Mouse (Mus musculus) intestine, embryonic 16.5 days (tissue): ENCODE results near the gene Vgf. TPM values are rescaled to one million over a fixed set of nuclear protein-coding genes. Genes with fewer than 3 reads are reported as not detected.

Experiments
- ATAC-seq: fragments of 200-750 bp; cut with Nextera tagmentation; 2 replicates; pipeline ENCODE4 v1.8.0; 2017; ENCODE audit warnings: moderate TSS enrichment, moderate library complexity
- H3K27ac ChIP-seq: fragments of 300-500 bp; sonication (generic); 2 replicates; pipeline ENCODE4 v1.5.1; 2014; ENCODE audit warnings: mild to moderate bottlenecking, low read length
- H3K27me3 ChIP-seq: fragments of 300-500 bp; sonication (generic); replicated peaks from 2 replicates; pipeline ENCODE4 v1.6.1; 2014; ENCODE audit warnings: low read length, control low read depth, mixed read lengths; ENCODE audit not compliant: control insufficient read depth, insufficient read depth
- H3K36me3 ChIP-seq: fragments of 300-500 bp; sonication (generic); 2 replicates; pipeline ENCODE4 v1.6.1; 2014; ENCODE audit warnings: low read length, control low read depth; ENCODE audit not compliant: control insufficient read depth, insufficient read depth
- H3K4me1 ChIP-seq: fragments of 300-500 bp; sonication (generic); 2 replicates; pipeline ENCODE4 v1.6.1; 2014; ENCODE audit warnings: low read length, control low read depth, mixed read lengths; ENCODE audit not compliant: control insufficient read depth, insufficient read depth
- H3K4me2 ChIP-seq: fragments of 300-500 bp; sonication (generic); 2 replicates; pipeline ENCODE4 v1.6.1; 2014; ENCODE audit warnings: low read depth, low read length, control low read depth
- H3K4me3 ChIP-seq: fragments of 300-500 bp; sonication (generic); 2 replicates; pipeline ENCODE4 v1.5.1; 2014; ENCODE audit warnings: mild to moderate bottlenecking, low read length
- H3K9ac ChIP-seq: fragments of 300-500 bp; sonication (generic); 2 replicates; pipeline ENCODE4 v1.6.1; 2014; ENCODE audit warnings: low read depth, low read length
- H3K9me3 ChIP-seq: fragments of 300-500 bp; sonication (generic); 2 replicates; pipeline ENCODE4 v1.6.1; 2016; ENCODE audit warnings: low read length, control low read depth; ENCODE audit not compliant: control insufficient read depth
- WGBS: fragments of 180-500 bp; shearing (Covaris S2); extraction: QIAGEN DNeasy Blood & Tissue Kit; methylation state at CpG from one replicate; pipeline ENCODE4 v1.1.7; 2014; 5-methylcytosine and 5-hydroxymethylcytosine counted together
- polyA plus RNA-seq: library from polyadenylated mRNA; unstranded; fragments of >200 nt; fragmentation: Nextera tagmentation; extraction: Ambion mirVana; gene quantifications from 2 replicates; pipeline ENCODE4 v1.2.1, GENCODE M21; 2015

The Vgf gene
- polyA plus RNA-seq, 1 experiment from 2014 or later, result 0.50 TPM

GRCm38 (mm10) chr5:137028561-137029272, 2.5 kb downstream of the Vgf start:
- Histone ChIP-seq H3K36me3 (no peaks in the 10 kb centered on the region), H3K27me3 (peaks cover 69% of the 10 kb centered on the region), H3K27ac (no peak overlapping the region), H3K4me1 (peaks cover 30% of the 10 kb centered on the region), H3K4me2 (no peak overlapping the region), H3K4me3 (no peak overlapping the region), H3K9ac (no peak overlapping the region), H3K9me3 (no peaks in the 10 kb centered on the region)
- ATAC-seq, result no peak
- WGBS, result 3% methylated on average over 26 of the region's 29 CpGs

- no peaks in the 10 kb centered on the region for H3K9me3 ChIP-seq
- no peaks in the 10 kb centered on the region for H3K36me3 ChIP-seq
- H3K4me2 ChIP-seq, result peak overlapping the region; percentile 76
- H3K4me3 ChIP-seq, result peak overlapping the region; percentile 42
- peaks cover 30% of the 10 kb centered on the region for H3K4me1 ChIP-seq
- H3K27me3 ChIP-seq, result peaks cover 69% of the 10 kb centered on the region
- no peak overlapping the region for H3K9ac ChIP-seq
- no peak for ATAC-seq
- H3K27ac ChIP-seq, result no peak overlapping the region
- WGBS, result 6% methylated on average over 5 of the region's 8 CpGs
Measured at GRCm38 (mm10) chr5:137029273-137029585, 3.0 kb downstream of the Vgf start.

GRCm38 (mm10) chr5:137029643-137030415, 3.6 kb downstream of the Vgf start:
- peak; percentile 67 for ATAC-seq
- WGBS, result under 1% methylated on average over 52 of the region's 52 CpGs
- Histone ChIP-seq H3K4me1 (peaks cover 30% of the 10 kb centered on the region), H3K9ac (no peak overlapping the region), H3K36me3 (no peaks in the 10 kb centered on the region), H3K27me3 (peaks cover 65% of the 10 kb centered on the region), H3K4me2 (peak overlapping the region; percentile 76), H3K9me3 (no peaks in the 10 kb centered on the region), H3K27ac (no peak overlapping the region), H3K4me3 (peak overlapping the region; percentile 42)

GRCm38 (mm10) chr5:137030416-137030810, 4.2 kb downstream of the Vgf start:
- Histone ChIP-seq H3K27me3 (peaks cover 60% of the 10 kb centered on the region), H3K36me3 (no peaks in the 10 kb centered on the region), H3K4me1 (peaks cover 30% of the 10 kb centered on the region), H3K4me3 (peak overlapping the region; percentile 9; the same call in 1 of the 2 replicates), H3K27ac (no peak overlapping the region), H3K9me3 (no peaks in the 10 kb centered on the region), H3K4me2 (peak overlapping the region; percentile 25), H3K9ac (no peak overlapping the region)
- WGBS, result 15% methylated on average over 22 of the region's 22 CpGs
- ATAC-seq, result no peak

- Histone ChIP-seq H3K27me3 (peaks cover 53% of the 10 kb centered on the region), H3K36me3 (no peaks in the 10 kb centered on the region), H3K27ac (no peak overlapping the region), H3K9me3 (no peaks in the 10 kb centered on the region), H3K4me2 (peak overlapping the region; percentile 97), H3K4me3 (peak overlapping the region; percentile 44), H3K9ac (no peak overlapping the region), H3K4me1 (peaks cover 30% of the 10 kb centered on the region)
- WGBS, result under 1% methylated on average over 78 of the region's 78 CpGs
- ATAC-seq, result no peak
Measured at GRCm38 (mm10) chr5:137031076-137032032, 5.2 kb downstream of the Vgf start.

GRCm38 (mm10) chr5:137032033-137032421, 5.8 kb downstream of the Vgf start:
- H3K27me3 ChIP-seq, result peaks cover 46% of the 10 kb centered on the region
- no peak overlapping the region for H3K9ac ChIP-seq
- peaks cover under 1% of the 10 kb centered on the region; the same call in 1 of the 2 replicates for H3K36me3 ChIP-seq
- no peaks in the 10 kb centered on the region for H3K9me3 ChIP-seq
- peak overlapping the region; percentile 97 for H3K4me2 ChIP-seq
- H3K27ac ChIP-seq, result no peak overlapping the region
- H3K4me3 ChIP-seq, result peak overlapping the region; percentile 44
- ATAC-seq, result no peak
- WGBS, result under 1% methylated on average over 32 of the region's 33 CpGs
- H3K4me1 ChIP-seq, result peaks cover 30% of the 10 kb centered on the region

- peak; percentile 86 for ATAC-seq
- WGBS, result under 1% methylated on average over 45 of the region's 49 CpGs
Measured at GRCm38 (mm10) chr5:137032641-137033074, 6.5 kb downstream of the Vgf start.

GRCm38 (mm10) chr5:137036211-137036610, 10.0 kb downstream of the Vgf start:
- 87% methylated on average over 13 of the region's 13 CpGs for WGBS
- H3K27me3 ChIP-seq, result peaks cover 12% of the 10 kb centered on the region
- no peak overlapping the region for H3K4me3 ChIP-seq
- H3K9me3 ChIP-seq, result no peaks in the 10 kb centered on the region
- H3K27ac ChIP-seq, result no peak overlapping the region
- no peak overlapping the region for H3K4me2 ChIP-seq
- peaks cover 14% of the 10 kb centered on the region for H3K4me1 ChIP-seq
- no peak overlapping the region for H3K9ac ChIP-seq
- no peak for ATAC-seq
- H3K36me3 ChIP-seq, result peaks cover 22% of the 10 kb centered on the region

More at GRCm38 (mm10) chr5:137032641-137033074, 6.5 kb downstream of the Vgf start:
- Histone ChIP-seq H3K9me3 (no peaks in the 10 kb centered on the region), H3K27ac (peak overlapping the region; percentile 31), H3K4me2 (peak overlapping the region; percentile 97), H3K36me3 (peaks cover 7% of the 10 kb centered on the region), H3K4me3 (peak overlapping the region; percentile 44), H3K4me1 (peaks cover 30% of the 10 kb centered on the region), H3K27me3 (peaks cover 43% of the 10 kb centered on the region), H3K9ac (peak overlapping the region; percentile 56)

- no peaks in the 10 kb centered on the region for H3K27me3 ChIP-seq
- H3K9me3 ChIP-seq, result no peaks in the 10 kb centered on the region
- no peaks in the 10 kb centered on the region for H3K4me1 ChIP-seq
- 81% methylated on average over 10 of the region's 10 CpGs for WGBS
- H3K4me2 ChIP-seq, result no peak overlapping the region
- no peak overlapping the region for H3K9ac ChIP-seq
- peak; percentile 65 for ATAC-seq
- no peak overlapping the region for H3K4me3 ChIP-seq
- no peak overlapping the region for H3K27ac ChIP-seq
- peaks cover 35% of the 10 kb centered on the region for H3K36me3 ChIP-seq
Measured at GRCm38 (mm10) chr5:137039453-137039852, 13.3 kb downstream of the Vgf start.
